In genomic region chr2:145831949-145832835, GRCm38 (mm10) we compare ENCODE assay signal across 8 mouse cellular contexts.
DNase-seq lines count a peak whose midpoint lies in the region; ATAC-seq and TF ChIP-seq lines count a peak whose summit lies in the region.

No protein-coding gene starts in this region.

- H3K9ac ChIP-seq in forebrain, embryonic 15.5 days (replicated peaks), result no peak overlapping the region
- no peak overlapping the region for H3K9ac ChIP-seq in liver, embryonic 11.5 days (ENCODE audit: low read depth, low read length)

- TF ChIP-seq CTCF in testis, adult 2 months (IDR thresholded peaks at IDR 0.05; ENCODE audit: control insufficient read depth, insufficient read depth, insufficient replicate concordance, low read depth, low read length), result no peak

- no peaks in the 10 kb centered on the region for H3K9me3 ChIP-seq in forebrain, embryonic 15.5 days
- no peaks in the 10 kb centered on the region for H3K9me3 ChIP-seq in liver, embryonic 11.5 days (ENCODE audit: control insufficient read depth, low read length)

- intact Hi-C loops in heart, postnatal 10 days (cut with DNase I), result loop anchor here (2.0 kb wide), 1 partner anchor 53 kb away; no protein-coding TSS in a partner anchor

- peak overlapping the region; percentile 33 for H3K4me2 ChIP-seq in forebrain, embryonic 15.5 days (replicated peaks)
- H3K4me2 ChIP-seq in liver, embryonic 11.5 days, result peak overlapping the region; percentile 1

- H3K27me3 ChIP-seq in forebrain, embryonic 15.5 days, result no peaks in the 10 kb centered on the region
- no peaks in the 10 kb centered on the region for H3K27me3 ChIP-seq in liver, embryonic 11.5 days (replicated peaks; ENCODE audit: control insufficient read depth, insufficient read depth, low read length)
- H3K27me3 ChIP-seq in testis, adult 2 months (ENCODE audit: control insufficient read depth, insufficient read depth, low read length), result no peaks in the 10 kb centered on the region

- 35% methylated on average over 17 of the region's 17 CpGs for WGBS in forebrain, embryonic 15.5 days
- 43% methylated on average over 17 of the region's 17 CpGs for WGBS in liver, embryonic 11.5 days

- H3K27ac ChIP-seq in forebrain, embryonic 15.5 days (replicated peaks), result peak overlapping the region; percentile 81
- no peak overlapping the region for H3K27ac ChIP-seq in liver, embryonic 11.5 days (ENCODE audit: low read depth, low read length)
- peak overlapping the region; percentile 56; the same call in 1 of the 2 replicates for H3K27ac ChIP-seq in testis, adult 2 months (ENCODE audit: control insufficient read depth, insufficient read depth, low read depth, low read length)

- H3K4me1 ChIP-seq in forebrain, embryonic 15.5 days, result peaks cover 9% of the 10 kb centered on the region
- no peaks in the 10 kb centered on the region for H3K4me1 ChIP-seq in liver, embryonic 11.5 days (replicated peaks; ENCODE audit: control insufficient read depth, insufficient read depth, low read length)
- H3K4me1 ChIP-seq in testis, adult 2 months (ENCODE audit: control insufficient read depth, insufficient read depth, low read length), result peaks cover 3% of the 10 kb centered on the region; the same call in 1 of the 2 replicates

- H3K4me3 ChIP-seq in forebrain, embryonic 15.5 days, result 0 out of 2 replicates have a peak overlapping the region, but pooled peaks have one; percentile 8
- H3K4me3 ChIP-seq in liver, embryonic 11.5 days (ENCODE audit: low read depth, low read length), result no peak overlapping the region
- no peak overlapping the region for H3K4me3 ChIP-seq in testis, adult 2 months (ENCODE audit: control insufficient read depth, low read depth, low read length)

- TF ChIP-seq POLR2A in testis, adult 2 months (IDR thresholded peaks at IDR 0.05; ENCODE audit: control insufficient read depth, low read depth, low read length), result peak; percentile 30; the same call in 1 of the 2 replicates

- ATAC-seq in forebrain, embryonic 15.5 days (replicated peaks), result peak; percentile 94
- peak; percentile 61; the same call in 1 of the 2 replicates for ATAC-seq in liver, embryonic 11.5 days (replicated peaks; ENCODE audit: low FRiP score)

- no peaks in the 10 kb centered on the region for H3K36me3 ChIP-seq in forebrain, embryonic 15.5 days
- no peaks in the 10 kb centered on the region; the same call in 1 of the 2 replicates for H3K36me3 ChIP-seq in liver, embryonic 11.5 days (ENCODE audit: control insufficient read depth, insufficient read depth, low read length)
- H3K36me3 ChIP-seq in testis, adult 2 months (ENCODE audit: control insufficient read depth, insufficient read depth, low read length), result no peaks in the 10 kb centered on the region

- peak; percentile 59 for DNase-seq in urinary bladder, postnatal 14 days (ENCODE audit: low spot score)
- no peak for DNase-seq in urinary bladder, postnatal 10 days (ENCODE audit: low spot score)
- peak; percentile 65 to 73 for DNase-seq in heart, postnatal 10 days
- DNase-seq in kidney, postnatal 14 days, result peak; percentile 69
- no peak for DNase-seq in liver, embryonic 11.5 days (ENCODE audit: low spot score)
- DNase-seq in monocyte, adult 2 months (ENCODE audit: low read depth in 1 of 2, low spot score in 2 of 2), result peak; percentile 10 to 31

Comparison
In these comparisons a context has a peak if more than half of its experiments do, and no peak if none do; other contexts are left out.
1. DNase-seq: peak in urinary bladder, postnatal 14 days (single experiment), heart, postnatal 10 days (2 of 2), kidney, postnatal 14 days (single experiment) and monocyte, adult 2 months (2 of 2); none in urinary bladder, postnatal 10 days (single experiment) and liver, embryonic 11.5 days (single experiment).